Mouse (Mus musculus) heart, embryonic 16.5 days (tissue): Measurements from ENCODE around the gene Cdkal1. TPM values are rescaled to one million over a fixed set of nuclear protein-coding genes. Genes with fewer than 3 reads are reported as not detected.

ENCODE experiments used
- ATAC-seq: fragments of 200-750 bp; cut with Nextera tagmentation; replicated peaks from 2 replicates; pipeline ENCODE4 v1.8.0; 2017; ENCODE audit warnings: moderate number of reproducible peaks; ENCODE audit not compliant: insufficient read depth, low FRiP score; ENCODE audit errors: extremely low read depth
- H3K27ac ChIP-seq: fragments of 300-500 bp; sonication (generic); 2 replicates; pipeline ENCODE4 v1.5.1; 2014; ENCODE audit warnings: mild to moderate bottlenecking, low read length, control low read depth, moderate library complexity
- H3K27me3 ChIP-seq: fragments of 300-500 bp; sonication (generic); 2 replicates; pipeline ENCODE4 v1.6.1; 2014; ENCODE audit warnings: low read length, mixed read lengths; ENCODE audit not compliant: control insufficient read depth, insufficient read depth
- H3K36me3 ChIP-seq: fragments of 300-500 bp; sonication (generic); 2 replicates; pipeline ENCODE4 v1.6.1; 2014; ENCODE audit not compliant: control insufficient read depth, insufficient read depth
- H3K4me1 ChIP-seq: fragments of 300-500 bp; sonication (generic); 2 replicates; pipeline ENCODE4 v1.6.1; 2014; ENCODE audit warnings: low read length, mixed read lengths; ENCODE audit not compliant: control insufficient read depth, insufficient read depth
- H3K4me2 ChIP-seq: fragments of 300-500 bp; sonication (generic); 2 replicates; pipeline ENCODE4 v1.6.1; 2014; ENCODE audit warnings: low read depth, mild to moderate bottlenecking, control low read depth, low read length
- H3K4me3 ChIP-seq: fragments of 300-500 bp; sonication (generic); 2 replicates; pipeline ENCODE4 v1.5.1; 2014; ENCODE audit warnings: mild to moderate bottlenecking, control low read depth, low read length
- H3K9ac ChIP-seq: fragments of 300-500 bp; sonication (generic); 2 replicates; pipeline ENCODE4 v1.6.1; 2014; ENCODE audit warnings: low read length, control low read depth
- H3K9me3 ChIP-seq: fragments of 300-500 bp; sonication (generic); replicated peaks from 2 replicates; pipeline ENCODE4 v1.6.1; 2016; ENCODE audit warnings: low read length; ENCODE audit not compliant: control insufficient read depth
- WGBS: fragments of 180-500 bp; shearing (Covaris S2); extraction: QIAGEN DNeasy Blood & Tissue Kit; methylation state at CpG from one replicate; pipeline ENCODE4 v1.1.7; 2014; 5-methylcytosine and 5-hydroxymethylcytosine counted together
- polyA plus RNA-seq: library from polyadenylated mRNA; unstranded; fragments of >200 nt; fragmentation: Nextera tagmentation; extraction: Ambion mirVana; gene quantifications from 2 replicates; pipeline ENCODE4 v1.2.1, GENCODE M21; 2015

Cdkal1 gene
- polyA plus RNA-seq, 1 experiment from 2014 or later = 27.2 TPM

DNA sequence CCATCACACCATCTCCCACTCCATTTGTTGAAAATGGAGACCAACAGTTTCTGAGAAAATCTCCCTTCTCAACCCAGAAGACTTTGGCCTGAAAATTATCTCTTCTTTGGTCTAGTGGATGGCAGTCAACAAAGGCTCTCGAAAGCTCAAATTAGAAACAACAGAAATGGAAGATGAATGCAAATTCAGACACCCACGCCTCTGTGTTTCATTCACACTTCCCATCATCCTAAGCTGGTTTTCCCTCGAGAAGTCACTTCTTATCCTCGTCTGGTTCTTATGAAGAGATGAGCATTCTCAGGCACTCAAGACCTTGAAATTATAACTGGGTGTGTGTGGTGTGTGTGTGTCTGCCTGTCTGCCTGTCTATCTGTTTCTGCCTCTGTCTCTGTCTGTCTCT, 621.0 kb downstream of the Cdkal1 start:
- no peak overlapping the region for H3K27ac ChIP-seq
- WGBS = 73% methylated on average over 4 of the region's 4 CpGs
- no peak for ATAC-seq
- no peaks in the 10 kb centered on the region; the same call in 1 of the 2 replicates for H3K4me1 ChIP-seq
- no peak overlapping the region for H3K9ac ChIP-seq
- H3K27me3 ChIP-seq = no peaks in the 10 kb centered on the region
- no peak overlapping the region for H3K4me3 ChIP-seq
- H3K36me3 ChIP-seq = no peaks in the 10 kb centered on the region
- H3K4me2 ChIP-seq = no peak overlapping the region
- H3K9me3 ChIP-seq = 0 out of 2 replicates have a peak, but pooled peaks cover 2% of the 10 kb centered on the region

DNA sequence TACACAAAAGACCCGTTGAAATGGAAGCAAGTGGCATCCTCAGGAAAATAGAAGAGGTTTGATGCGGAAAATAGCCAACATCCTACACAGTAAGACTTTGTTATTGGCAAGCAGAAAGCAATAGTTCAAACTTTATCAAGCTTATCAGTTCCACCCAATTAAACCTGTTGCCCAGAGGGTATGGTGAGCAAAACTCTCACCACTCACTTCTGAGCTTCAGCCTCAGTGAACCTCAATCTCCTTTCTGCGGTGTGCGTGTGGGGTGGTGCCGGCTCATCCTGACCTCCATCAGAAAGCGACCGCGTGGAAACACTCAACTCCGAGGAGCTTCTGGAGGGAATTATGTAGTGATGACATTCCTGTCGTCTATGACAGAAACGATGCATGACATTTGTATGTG, 621.5 kb downstream of the Cdkal1 start:
- Histone ChIP-seq H3K9ac (no peak overlapping the region), H3K36me3 (no peaks in the 10 kb centered on the region), H3K4me2 (no peak overlapping the region), H3K27me3 (no peaks in the 10 kb centered on the region), H3K4me1 (no peaks in the 10 kb centered on the region; the same call in 1 of the 2 replicates), H3K9me3 (0 out of 2 replicates have a peak, but pooled peaks cover 2% of the 10 kb centered on the region), H3K4me3 (no peak overlapping the region), H3K27ac (no peak overlapping the region)
- no peak for ATAC-seq
- 72% methylated on average over 11 of the region's 11 CpGs for WGBS

DNA sequence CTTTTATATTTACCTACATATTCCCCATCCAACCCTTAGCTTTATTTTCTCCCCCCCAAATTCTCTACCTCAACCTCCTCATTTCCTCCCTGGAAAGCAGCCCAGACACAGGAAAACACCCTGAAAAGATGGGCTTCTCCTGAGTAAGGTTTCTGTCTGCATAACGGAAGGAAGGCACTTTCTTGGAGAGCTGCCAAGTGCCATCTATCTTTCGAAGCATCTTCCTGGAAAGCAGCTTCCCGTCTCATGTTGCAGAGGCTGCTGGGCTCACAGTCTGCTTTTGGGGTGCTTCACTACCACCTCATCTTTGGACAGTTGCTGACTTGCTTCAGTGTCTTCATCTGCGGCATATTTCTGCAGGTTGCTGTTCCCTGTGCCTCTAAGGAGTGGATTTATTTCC, 622.8 kb downstream of the Cdkal1 start:
- Histone ChIP-seq H3K4me1 (no peaks in the 10 kb centered on the region; the same call in 1 of the 2 replicates), H3K9ac (no peak overlapping the region), H3K4me3 (no peak overlapping the region), H3K4me2 (no peak overlapping the region), H3K27me3 (no peaks in the 10 kb centered on the region), H3K36me3 (no peaks in the 10 kb centered on the region), H3K9me3 (0 out of 2 replicates have a peak, but pooled peaks cover 2% of the 10 kb centered on the region), H3K27ac (no peak overlapping the region)
- no peak for ATAC-seq
- WGBS = 45% methylated on average over 4 of the region's 4 CpGs

DNA sequence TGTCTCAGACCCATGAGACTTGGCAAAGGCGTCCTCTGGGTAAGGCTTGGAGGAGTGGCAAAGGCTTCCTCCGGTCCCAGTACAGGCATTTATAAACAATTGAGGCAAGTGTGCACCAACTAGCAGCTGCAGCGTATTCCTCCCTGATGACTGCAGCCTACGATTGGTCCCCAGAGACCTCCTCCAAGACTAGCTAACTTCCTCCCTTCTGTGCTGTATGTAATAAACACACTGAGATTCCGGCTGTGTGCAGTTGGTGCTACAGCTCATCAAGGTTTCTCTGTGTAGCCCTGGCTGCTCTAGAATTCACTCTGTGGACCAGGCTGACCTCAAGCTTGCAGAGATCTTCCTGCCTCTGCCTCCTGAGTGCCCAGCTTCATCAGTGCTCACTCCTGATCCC, 630.7 kb downstream of the Cdkal1 start:
- ATAC-seq = no peak
- peaks cover 6% of the 10 kb centered on the region for H3K4me1 ChIP-seq
- H3K9me3 ChIP-seq = peaks cover 3% of the 10 kb centered on the region; the same call in 1 of the 2 replicates
- no peak overlapping the region for H3K4me2 ChIP-seq
- H3K27me3 ChIP-seq = no peaks in the 10 kb centered on the region
- 76% methylated on average over 5 of the region's 5 CpGs for WGBS
- H3K9ac ChIP-seq = no peak overlapping the region
- no peak overlapping the region for H3K27ac ChIP-seq
- no peak overlapping the region for H3K4me3 ChIP-seq
- H3K36me3 ChIP-seq = no peaks in the 10 kb centered on the region

DNA sequence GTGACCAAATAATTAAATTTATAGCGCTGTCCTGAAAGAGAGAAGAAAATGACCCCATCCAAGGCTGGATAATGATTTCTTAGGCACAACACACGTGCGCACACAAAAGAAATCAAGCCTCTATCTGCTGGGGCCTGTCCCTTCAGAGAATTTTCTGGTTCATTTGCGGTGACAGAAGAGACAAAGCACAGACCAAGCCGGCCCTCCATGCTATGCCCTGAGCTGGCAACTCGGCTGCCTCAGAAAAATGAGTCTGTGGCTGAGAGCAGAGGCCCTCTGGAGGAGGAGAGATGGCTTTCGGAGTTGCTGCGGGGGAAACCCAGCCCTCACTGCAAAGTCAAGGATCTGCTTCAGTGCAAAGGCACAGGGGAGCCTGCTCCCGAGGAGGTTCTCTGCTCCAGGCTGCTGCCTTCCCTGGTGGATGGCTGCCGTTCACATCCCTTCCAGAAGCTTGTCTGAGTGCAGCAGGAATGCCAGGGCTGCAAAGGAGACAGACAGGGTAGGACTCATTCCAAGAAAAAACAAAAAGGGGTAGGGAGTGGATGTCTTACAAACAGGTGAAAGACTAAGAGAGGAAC, 633.1 kb downstream of the Cdkal1 start:
- Histone ChIP-seq H3K36me3 (no peaks in the 10 kb centered on the region), H3K9ac (peak overlapping the region; percentile 62), H3K27ac (peak overlapping the region; percentile 76), H3K4me1 (peaks cover 10% of the 10 kb centered on the region), H3K4me3 (no peak overlapping the region), H3K27me3 (no peaks in the 10 kb centered on the region), H3K4me2 (no peak overlapping the region; the same call in 1 of the 2 replicates), H3K9me3 (peaks cover 8% of the 10 kb centered on the region; the same call in 1 of the 2 replicates)
- peak; percentile 28; the same call in 1 of the 2 replicates for ATAC-seq
- 28% methylated on average over 10 of the region's 10 CpGs for WGBS

DNA sequence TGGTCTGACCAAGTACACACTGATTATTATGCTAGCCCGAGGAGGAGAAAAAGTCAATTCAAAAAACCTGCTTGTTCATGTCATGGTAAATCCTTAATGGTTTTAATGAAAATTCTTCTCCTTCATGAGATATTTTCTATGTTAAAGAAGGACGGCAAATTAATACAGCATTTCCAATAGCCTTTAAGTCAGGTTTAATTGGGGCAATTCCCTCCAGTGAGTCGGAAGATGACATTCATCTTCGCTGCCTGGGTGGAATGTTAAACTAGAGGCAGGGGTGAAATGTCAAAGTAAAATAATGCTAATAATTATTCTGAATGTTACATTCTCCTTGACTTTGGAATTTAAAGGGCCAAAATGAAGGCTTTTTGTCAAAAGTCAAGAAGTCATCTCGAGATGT, 633.8 kb downstream of the Cdkal1 start:
- WGBS = 83% methylated on average over 5 of the region's 5 CpGs
- Histone ChIP-seq H3K4me2 (no peak overlapping the region), H3K9ac (no peak overlapping the region), H3K36me3 (no peaks in the 10 kb centered on the region), H3K9me3 (peaks cover 8% of the 10 kb centered on the region; the same call in 1 of the 2 replicates), H3K4me1 (peaks cover 10% of the 10 kb centered on the region), H3K27ac (no peak overlapping the region), H3K27me3 (no peaks in the 10 kb centered on the region), H3K4me3 (no peak overlapping the region)
- ATAC-seq = no peak

DNA sequence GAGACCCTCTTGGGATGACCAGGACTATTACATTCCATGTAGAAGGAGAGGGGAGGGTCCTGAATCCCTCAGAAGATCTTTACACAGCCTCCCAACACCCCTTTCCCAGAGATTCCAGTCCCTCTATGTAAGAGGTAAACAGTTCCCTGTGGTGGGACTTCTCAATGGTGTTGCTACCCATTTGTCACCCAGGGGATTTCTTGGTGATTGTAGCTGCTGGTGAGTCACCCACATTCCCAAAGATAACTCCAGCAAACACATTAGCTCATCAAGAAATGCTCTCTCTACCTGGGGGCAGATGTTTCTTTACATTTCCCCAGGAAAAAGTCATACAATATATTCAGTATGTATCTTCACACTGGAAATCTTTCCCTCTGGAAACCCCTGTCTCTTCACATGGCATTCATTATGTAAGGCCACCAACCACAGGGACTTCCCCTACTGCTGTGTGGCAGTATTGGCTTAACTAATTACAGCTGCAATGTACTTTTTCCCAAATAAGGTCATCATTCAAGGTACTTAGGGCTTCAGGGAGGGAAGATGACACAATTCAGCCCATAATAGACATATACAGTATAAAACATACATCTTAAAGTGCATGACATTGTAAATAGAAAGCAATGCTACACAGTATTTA, 636.8 kb downstream of the Cdkal1 start:
- Histone ChIP-seq H3K4me2 (no peak overlapping the region), H3K4me1 (peaks cover 10% of the 10 kb centered on the region), H3K36me3 (no peaks in the 10 kb centered on the region), H3K27me3 (no peaks in the 10 kb centered on the region), H3K4me3 (no peak overlapping the region), H3K9ac (no peak overlapping the region), H3K9me3 (peaks cover 5% of the 10 kb centered on the region; the same call in 1 of the 2 replicates), H3K27ac (no peak overlapping the region)
- no peak for ATAC-seq

DNA sequence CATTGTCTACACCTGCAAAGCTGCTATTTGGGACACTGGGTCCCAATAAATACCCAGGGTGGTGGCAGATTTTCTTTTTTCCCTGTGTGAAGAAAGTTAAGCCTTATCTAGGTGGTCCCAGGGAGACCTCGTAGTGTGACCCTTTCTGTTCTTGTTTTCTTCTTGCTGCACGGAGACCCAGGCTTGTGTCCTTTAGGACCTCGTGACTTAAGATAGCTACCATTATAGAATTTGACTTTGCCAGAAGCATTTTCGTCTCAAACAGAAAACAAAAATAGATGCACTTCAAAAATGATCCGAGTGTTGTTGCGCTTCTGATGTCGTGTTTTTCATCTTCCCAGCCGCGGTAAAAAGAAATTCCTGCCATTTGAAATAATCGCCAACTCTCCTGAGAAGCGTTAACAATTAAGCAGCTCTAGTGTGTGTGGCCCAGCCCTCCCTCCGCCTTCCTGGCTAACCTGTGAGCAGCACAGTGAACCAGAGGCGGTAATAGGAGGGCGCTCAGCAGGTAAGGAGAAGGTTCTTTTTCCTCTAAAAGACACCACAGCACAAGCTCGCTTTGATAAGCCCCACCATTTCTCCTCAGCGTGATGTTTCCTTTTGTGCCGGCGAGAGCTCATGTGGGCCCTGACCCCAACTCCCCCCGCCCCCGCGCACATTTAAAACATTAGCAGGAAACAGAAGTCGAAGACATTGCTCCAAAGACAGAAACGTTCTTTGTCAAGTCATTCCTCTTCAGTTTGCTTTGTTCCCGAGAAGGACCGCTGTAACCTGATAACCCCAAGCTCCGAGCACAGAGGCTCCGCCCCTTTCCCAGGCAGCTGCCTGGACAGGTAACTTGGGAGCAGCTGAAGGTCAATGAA, 645.1 kb downstream of the Cdkal1 start:
- peak overlapping the region; percentile 68 for H3K9ac ChIP-seq
- peak overlapping the region; percentile 72 for H3K4me2 ChIP-seq
- H3K27ac ChIP-seq = peak overlapping the region; percentile 78
- H3K36me3 ChIP-seq = no peaks in the 10 kb centered on the region
- H3K9me3 ChIP-seq = 0 out of 2 replicates have a peak, but pooled peaks cover 5% of the 10 kb centered on the region
- WGBS = 5% methylated on average over 27 of the region's 27 CpGs
- H3K4me3 ChIP-seq = peak overlapping the region; percentile 45
- H3K27me3 ChIP-seq = no peaks in the 10 kb centered on the region
- H3K4me1 ChIP-seq = peaks cover 12% of the 10 kb centered on the region
- ATAC-seq = peak; percentile 63
